Mouse (Mus musculus) G1E (cell line): ENCODE results near the gene C1s1.
"Not testable (repeated sequence)": the region's sequence is repeated elsewhere in the genome, so short reads cannot be mapped to it uniquely, and the experiment has no call there.

Experiments used
- CTCF ChIP-seq: IDR thresholded peaks from 2 replicates; pipeline ENCODE4 v1.5.1; 2012; ENCODE audit warnings: low read depth, low read length, inconsistent platforms, mixed read lengths
- TAL1 ChIP-seq: conservative IDR thresholded peaks from 2 replicates; pipeline ENCODE4 v1.6.1; 2012; ENCODE audit warnings: low read depth, low read length, inconsistent platforms, mixed read lengths

DNA sequence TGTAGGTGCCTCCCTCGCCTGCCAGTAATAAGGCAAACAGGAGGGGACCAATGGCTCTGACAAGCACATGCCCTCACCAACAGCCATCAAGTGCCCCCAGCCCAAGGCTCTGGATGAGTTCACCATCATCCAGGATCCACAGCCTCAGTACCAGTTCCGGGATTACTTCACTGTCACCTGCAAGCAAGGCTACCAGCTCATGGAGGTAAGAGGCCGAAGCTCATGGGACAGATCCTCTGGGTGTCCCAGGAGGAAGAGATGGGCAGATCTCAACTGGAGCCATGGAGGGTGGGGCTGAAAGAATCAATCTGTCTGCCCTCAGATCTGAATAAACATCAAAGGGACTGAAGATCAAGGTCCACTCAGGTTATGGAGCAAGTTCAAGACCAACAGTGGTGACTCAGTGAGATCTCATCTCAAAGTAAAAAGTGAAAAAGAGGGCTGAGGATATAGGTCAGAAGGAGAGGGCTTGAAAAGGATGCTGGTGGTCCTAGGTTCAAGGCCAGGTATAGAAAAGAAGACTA, 33.1 kb upstream of the C1s1 start:
- not testable (repeated sequence) for TF ChIP-seq CTCF, TAL1
